Mouse (Mus musculus) limb, embryonic 12.5 days (tissue): ENCODE measurements at regions not wholly inside any gene's neighbourhood (a gene's known extent, or its start where the extent isn't known, plus 50 kb on each side); places are given as distances from the start of the nearest gene placed in this dataset.

Experiments used
- ATAC-seq: fragments of 200-750 bp; cut with Nextera tagmentation; 2 replicates; pipeline ENCODE4 v1.8.0; 2017; ENCODE audit warnings: low read depth, moderate TSS enrichment; ENCODE audit not compliant: insufficient number of reproducible peaks, insufficient read depth, low FRiP score, low TSS enrichment
- H3K27ac ChIP-seq: fragments of 300-500 bp; sonication (generic); 2 replicates; pipeline ENCODE4 v1.5.1; 2016; ENCODE audit warnings: mild to moderate bottlenecking, moderate library complexity
- H3K27me3 ChIP-seq: fragments of 300-500 bp; sonication (generic); 2 replicates; pipeline ENCODE4 v1.6.1; 2016; ENCODE audit warnings: mild to moderate bottlenecking, moderate library complexity
- H3K36me3 ChIP-seq: fragments of 300-500 bp; sonication (generic); 2 replicates; pipeline ENCODE4 v1.6.1; 2016; ENCODE audit warnings: mild to moderate bottlenecking, moderate library complexity
- H3K4me1 ChIP-seq: fragments of 300-500 bp; sonication (generic); replicated peaks from 2 replicates; pipeline ENCODE4 v1.6.1; 2016
- H3K4me2 ChIP-seq: fragments of 300-500 bp; sonication (generic); 2 replicates; pipeline ENCODE4 v1.6.1; 2016; ENCODE audit warnings: mild to moderate bottlenecking, moderate library complexity
- H3K4me3 ChIP-seq: fragments of 300-500 bp; sonication (generic); replicated peaks from 2 replicates; pipeline ENCODE4 v1.5.1; 2016; ENCODE audit warnings: mild to moderate bottlenecking
- H3K9ac ChIP-seq: fragments of 300-500 bp; sonication (generic); replicated peaks from 2 replicates; pipeline ENCODE4 v1.6.1; 2016; ENCODE audit warnings: mild to moderate bottlenecking, moderate library complexity
- H3K9me3 ChIP-seq: fragments of 300-500 bp; sonication (generic); 2 replicates; pipeline ENCODE4 v1.6.1; 2016; ENCODE audit warnings: mild to moderate bottlenecking, moderate library complexity
- WGBS: fragments of 180-500 bp; shearing (Covaris S2); methylation state at CpG from one replicate; pipeline ENCODE4 v1.1.7; 2016; 5-methylcytosine and 5-hydroxymethylcytosine counted together

GRCm38 (mm10) chr6:143287322-143287721, 120.3 kb downstream of the Etnk1 start:
- 80% methylated on average over 15 of the region's 15 CpGs for WGBS

DNA sequence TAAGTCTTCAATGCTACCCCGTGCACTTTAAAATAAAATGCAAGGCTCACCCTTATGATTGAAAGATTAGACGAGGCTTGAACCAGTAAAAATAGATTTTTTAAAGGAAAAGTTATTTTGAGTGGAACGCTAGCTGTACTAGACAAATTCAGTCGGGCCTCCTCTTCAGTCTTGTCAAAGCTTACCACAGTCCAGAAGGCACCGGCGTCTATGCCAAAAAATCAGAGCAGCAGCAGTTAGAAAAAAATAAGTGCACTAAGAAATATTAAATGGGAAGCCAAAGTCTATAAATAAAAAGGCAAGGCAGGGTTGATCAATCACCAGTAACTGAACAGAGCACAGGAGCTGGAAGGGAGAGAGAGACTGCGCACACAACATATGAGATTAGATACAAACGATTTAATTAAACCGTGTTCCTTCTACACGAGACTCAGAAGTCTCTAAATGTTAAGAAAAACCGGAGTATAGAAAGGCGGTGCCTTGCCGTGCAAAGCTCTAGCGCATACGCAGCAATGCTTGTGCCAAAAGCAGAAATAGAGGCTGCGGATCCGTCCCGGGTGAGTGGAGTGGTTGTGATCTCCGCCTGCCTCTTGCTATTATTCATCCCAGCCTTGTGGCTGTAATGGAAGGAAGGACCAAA, 121.6 kb downstream of the Etnk1 start:
- Histone ChIP-seq H3K4me2 (no peak overlapping the region), H3K27ac (no peak overlapping the region), H3K27me3 (no peaks in the 10 kb centered on the region), H3K36me3 (no peaks in the 10 kb centered on the region), H3K4me3 (no peak overlapping the region), H3K9me3 (0 out of 2 replicates have a peak, but pooled peaks cover 3% of the 10 kb centered on the region), H3K9ac (no peak overlapping the region), H3K4me1 (no peaks in the 10 kb centered on the region; the same call in 1 of the 2 replicates)
- no peak for ATAC-seq
- WGBS, result 90% methylated on average over 19 of the region's 19 CpGs

More at GRCm38 (mm10) chr6:143287322-143287721, 120.3 kb downstream of the Etnk1 start:
- H3K27ac ChIP-seq, result no peak overlapping the region
- no peaks in the 10 kb centered on the region for H3K27me3 ChIP-seq
- H3K36me3 ChIP-seq, result no peaks in the 10 kb centered on the region
- H3K4me3 ChIP-seq, result no peak overlapping the region
- no peak for ATAC-seq
- no peak overlapping the region for H3K4me2 ChIP-seq
- H3K9me3 ChIP-seq, result 0 out of 2 replicates have a peak, but pooled peaks cover 3% of the 10 kb centered on the region
- no peak overlapping the region for H3K9ac ChIP-seq
- no peaks in the 10 kb centered on the region; the same call in 1 of the 2 replicates for H3K4me1 ChIP-seq

- ATAC-seq, result no peak
- H3K36me3 ChIP-seq, result no peaks in the 10 kb centered on the region
- H3K4me1 ChIP-seq, result peaks cover 9% of the 10 kb centered on the region
- H3K4me2 ChIP-seq, result no peak overlapping the region
- no peak overlapping the region for H3K27ac ChIP-seq
- H3K9me3 ChIP-seq, result no peaks in the 10 kb centered on the region
- no peak overlapping the region for H3K4me3 ChIP-seq
- WGBS, result 84% methylated on average over 3 of the region's 3 CpGs
- no peaks in the 10 kb centered on the region for H3K27me3 ChIP-seq
- no peak overlapping the region for H3K9ac ChIP-seq
Observed at GRCm38 (mm10) chr6:143293648-143294047, 126.6 kb downstream of the Etnk1 start.

- H3K9ac ChIP-seq, result no peak overlapping the region
- no peak overlapping the region for H3K4me3 ChIP-seq
- H3K4me2 ChIP-seq, result no peak overlapping the region
- H3K36me3 ChIP-seq, result no peaks in the 10 kb centered on the region
- H3K9me3 ChIP-seq, result no peaks in the 10 kb centered on the region
- no peak for ATAC-seq
- no peak overlapping the region for H3K27ac ChIP-seq
- no peaks in the 10 kb centered on the region for H3K27me3 ChIP-seq
- H3K4me1 ChIP-seq, result peaks cover 9% of the 10 kb centered on the region
- WGBS, result 83% methylated on average over 5 of the region's 5 CpGs
Observed at GRCm38 (mm10) chr6:143298391-143298790, 131.4 kb downstream of the Etnk1 start.

GRCm38 (mm10) chr6:143301414-143301813, 134.4 kb downstream of the Etnk1 start:
- no peak overlapping the region for H3K4me2 ChIP-seq
- H3K9ac ChIP-seq, result no peak overlapping the region
- no peak overlapping the region for H3K27ac ChIP-seq
- H3K9me3 ChIP-seq, result no peaks in the 10 kb centered on the region
- peaks cover 9% of the 10 kb centered on the region for H3K4me1 ChIP-seq
- no peak for ATAC-seq
- H3K27me3 ChIP-seq, result no peaks in the 10 kb centered on the region
- no peaks in the 10 kb centered on the region for H3K36me3 ChIP-seq
- 95% methylated on average over 10 of the region's 10 CpGs for WGBS
- no peak overlapping the region for H3K4me3 ChIP-seq

- no peak overlapping the region for H3K4me3 ChIP-seq
- no peak overlapping the region for H3K4me2 ChIP-seq
- H3K27ac ChIP-seq, result no peak overlapping the region
- H3K27me3 ChIP-seq, result no peaks in the 10 kb centered on the region
- ATAC-seq, result no peak
- H3K4me1 ChIP-seq, result no peaks in the 10 kb centered on the region
- no peak overlapping the region for H3K9ac ChIP-seq
- H3K9me3 ChIP-seq, result no peaks in the 10 kb centered on the region
- no peaks in the 10 kb centered on the region for H3K36me3 ChIP-seq
- 70% methylated on average over 6 of the region's 6 CpGs for WGBS
Observed at GRCm38 (mm10) chr6:143307327-143307726, 140.3 kb downstream of the Etnk1 start.

DNA sequence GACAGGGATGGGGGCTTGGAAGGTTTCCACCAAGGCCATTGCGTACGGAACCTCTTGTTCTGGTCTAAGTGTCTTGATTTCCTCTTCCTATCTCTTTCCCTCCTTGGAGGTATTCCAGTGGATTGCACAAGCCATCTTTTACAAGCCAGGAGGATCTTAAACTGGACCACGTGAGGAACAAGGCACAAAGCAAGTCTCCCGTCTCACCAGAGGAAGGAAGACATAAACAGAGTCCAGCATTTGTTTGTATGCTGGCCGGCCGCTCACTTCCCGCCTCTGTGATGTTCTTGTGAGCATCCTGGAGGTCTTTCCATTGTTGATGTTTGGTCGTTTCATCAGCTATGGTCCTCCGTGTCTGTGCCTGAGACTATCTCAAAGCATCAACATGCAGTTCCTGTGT, 148.8 kb downstream of the Etnk1 start:
- H3K4me3 ChIP-seq, result no peak overlapping the region
- no peak overlapping the region for H3K27ac ChIP-seq
- H3K36me3 ChIP-seq, result no peaks in the 10 kb centered on the region
- no peaks in the 10 kb centered on the region for H3K27me3 ChIP-seq
- 0 out of 2 replicates have a peak, but pooled peaks cover under 1% of the 10 kb centered on the region for H3K4me1 ChIP-seq
- 69% methylated on average over 9 of the region's 9 CpGs for WGBS
- H3K9ac ChIP-seq, result no peak overlapping the region
- ATAC-seq, result no peak
- no peak overlapping the region for H3K4me2 ChIP-seq
- no peaks in the 10 kb centered on the region for H3K9me3 ChIP-seq

DNA sequence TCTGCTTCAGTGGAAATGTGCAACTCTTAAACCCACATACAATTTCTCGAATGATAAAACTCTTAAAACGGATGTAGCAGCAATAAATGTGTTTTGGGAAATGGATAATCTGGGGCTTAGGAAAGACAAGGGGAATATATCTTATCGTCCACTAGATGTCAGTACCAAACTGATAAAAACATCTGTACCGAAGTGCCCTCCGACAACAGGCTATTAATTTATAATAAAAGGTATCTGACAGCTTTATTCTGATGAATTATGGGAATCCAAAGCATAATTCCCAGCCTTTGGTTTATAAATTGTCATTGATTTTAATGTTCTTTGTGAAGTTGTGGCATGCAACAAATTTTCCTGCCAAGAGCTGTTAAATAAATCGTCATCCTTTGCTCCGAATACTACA, 153.4 kb downstream of the Etnk1 start:
- H3K9ac ChIP-seq, result no peak overlapping the region
- H3K36me3 ChIP-seq, result no peaks in the 10 kb centered on the region
- H3K4me1 ChIP-seq, result peaks cover 12% of the 10 kb centered on the region
- H3K27ac ChIP-seq, result no peak overlapping the region
- 60% methylated on average over 7 of the region's 7 CpGs for WGBS
- no peak overlapping the region for H3K4me2 ChIP-seq
- H3K9me3 ChIP-seq, result no peaks in the 10 kb centered on the region
- H3K27me3 ChIP-seq, result peaks cover 4% of the 10 kb centered on the region; the same call in 1 of the 2 replicates
- H3K4me3 ChIP-seq, result no peak overlapping the region
- ATAC-seq, result no peak

- Histone ChIP-seq H3K27ac (no peak overlapping the region), H3K4me2 (no peak overlapping the region), H3K4me3 (no peak overlapping the region), H3K4me1 (peaks cover 12% of the 10 kb centered on the region), H3K27me3 (peaks cover 10% of the 10 kb centered on the region; the same call in 1 of the 2 replicates), H3K9me3 (peaks cover 4% of the 10 kb centered on the region; the same call in 1 of the 2 replicates), H3K9ac (no peak overlapping the region), H3K36me3 (no peaks in the 10 kb centered on the region)
- WGBS, result 3% methylated on average over 8 of the region's 8 CpGs
- no peak for ATAC-seq
Observed at GRCm38 (mm10) chr6:143324636-143325035, 157.6 kb downstream of the Etnk1 start.

GRCm38 (mm10) chr6:143326956-143327722, 160.1 kb downstream of the Etnk1 start:
- Histone ChIP-seq H3K9me3 (peaks cover 4% of the 10 kb centered on the region; the same call in 1 of the 2 replicates), H3K27me3 (peaks cover 10% of the 10 kb centered on the region; the same call in 1 of the 2 replicates), H3K4me3 (no peak overlapping the region), H3K9ac (no peak overlapping the region), H3K4me2 (no peak overlapping the region), H3K4me1 (peaks cover 8% of the 10 kb centered on the region), H3K27ac (no peak overlapping the region), H3K36me3 (no peaks in the 10 kb centered on the region)
- ATAC-seq, result no peak
- WGBS, result 83% methylated on average over 22 of the region's 22 CpGs

- H3K4me2 ChIP-seq, result no peak overlapping the region
- WGBS, result 79% methylated on average over 8 of the region's 8 CpGs
- ATAC-seq, result no peak
- no peak overlapping the region for H3K4me3 ChIP-seq
- H3K27me3 ChIP-seq, result peaks cover 7% of the 10 kb centered on the region; the same call in 1 of the 2 replicates
- no peak overlapping the region for H3K27ac ChIP-seq
- H3K9me3 ChIP-seq, result peaks cover 4% of the 10 kb centered on the region; the same call in 1 of the 2 replicates
- peaks cover 8% of the 10 kb centered on the region for H3K4me1 ChIP-seq
- no peak overlapping the region for H3K9ac ChIP-seq
- no peaks in the 10 kb centered on the region for H3K36me3 ChIP-seq
Observed at GRCm38 (mm10) chr6:143327788-143328187, 160.8 kb downstream of the Etnk1 start.
